In the genomic region with DNA sequence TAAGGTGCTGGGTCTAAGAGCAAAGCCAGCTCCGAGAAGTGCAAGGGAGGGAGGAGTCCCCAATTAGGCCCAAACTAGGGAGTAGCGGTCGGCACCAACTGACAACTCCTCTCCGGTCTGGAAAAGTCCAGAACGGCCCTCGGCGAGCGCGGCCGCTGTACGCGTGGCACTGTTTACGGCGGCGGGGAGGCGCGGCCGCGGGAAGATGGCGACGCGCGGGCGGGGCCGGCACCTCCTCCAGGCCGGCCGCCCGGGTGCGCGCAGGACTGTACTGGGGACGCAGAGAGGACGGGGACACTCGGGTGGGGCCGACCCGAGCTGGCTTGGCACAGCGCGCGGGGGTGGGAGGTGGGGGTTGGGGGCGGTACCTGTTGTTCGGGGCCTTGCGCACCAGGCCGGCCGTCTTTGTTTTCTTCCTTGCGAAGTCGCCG, we compare ENCODE assay signal across 8 mouse cellular contexts. TPM values are rescaled to one million over a fixed set of nuclear protein-coding genes. Genes with fewer than 3 reads are reported as not detected.
DNase-seq lines count a peak whose midpoint lies in the region; ATAC-seq lines count a peak whose summit lies in the region.

No protein-coding gene starts in this region.

- ATAC-seq in erythroblast, adult 5-6 weeks (replicated peaks; ENCODE audit: low FRiP score, poor library complexity, severe bottlenecking): peak; percentile 34
- 0 out of 2 replicates have a peak, but pooled peaks have one; percentile 6 for ATAC-seq in megakaryocyte progenitor cell, adult 5-6 weeks (replicated peaks; ENCODE audit: poor library complexity)
- no peak for ATAC-seq in frontal cortex, adult (ENCODE audit: low TSS enrichment)

- intact Hi-C loops in heart, postnatal 10 days (cut with DNase I): no loop called here

- peak; percentile 61 for DNase-seq in CD4-positive helper T cell, adult 2 months (ENCODE audit: low read depth, low spot score)
- peak; percentile 63 to 71 for DNase-seq in adrenal gland, adult 18-20 months (ENCODE audit: low spot score in 2 of 2)
- peak; percentile 68 to 73 for DNase-seq in heart, postnatal 10 days
- DNase-seq in kidney, postnatal 4 days: peak; percentile 72 to 82
- DNase-seq in spleen, postnatal 10 days (ENCODE audit: low spot score in 2 of 2): peak; percentile 49 to 72

RNA-seq across cellular contexts. Expression of a gene that starts 0.5 kb away (rescaled TPM):
- total RNA-seq in adrenal gland, adult 18-20 months (2021): 100 to 1,000 TPM; 108 to 114 TPM
- total RNA-seq in erythroblast, adult 5-6 weeks (2015; ENCODE audit: low replicate concordance): 7.7 and 10.6 TPM in 2 replicates
- 3.8 and 5.4 TPM in 2 replicates for total RNA-seq in erythroblast, adult 5-6 weeks (2017; ENCODE audit: low replicate concordance)
- 100 to 1,000 TPM; 109 to 119 TPM for total RNA-seq in heart, postnatal 10 days (2021)
- 14.7 and 17.4 TPM in 2 replicates for total RNA-seq in megakaryocyte progenitor cell, adult 5-6 weeks (2015)
- total RNA-seq in megakaryocyte progenitor cell, adult 5-6 weeks (2017): 20.1 and 21.0 TPM in 2 replicates

RNA-seq across cellular contexts. Expression of a gene that starts 17.6 kb away (rescaled TPM):
- 1 to 10 TPM; 8.3 to 9.3 TPM for total RNA-seq in adrenal gland, adult 18-20 months (2021)
- total RNA-seq in erythroblast, adult 5-6 weeks (2015; ENCODE audit: low replicate concordance): 18.2 and 44.4 TPM in 2 replicates
- total RNA-seq in erythroblast, adult 5-6 weeks (2017; ENCODE audit: low replicate concordance): 45.2 and 58.7 TPM in 2 replicates
- 1 to 10 TPM; 6.9 to 7.4 TPM for total RNA-seq in heart, postnatal 10 days (2021)
- 90.0 and 96.2 TPM in 2 replicates for total RNA-seq in megakaryocyte progenitor cell, adult 5-6 weeks (2015)
- 108 and 158 TPM in 2 replicates for total RNA-seq in megakaryocyte progenitor cell, adult 5-6 weeks (2017)

RNA-seq across cellular contexts. Expression of a gene that starts 17.7 kb away (rescaled TPM):
- total RNA-seq in adrenal gland, adult 18-20 months (2021): 10 to 100 TPM; 15.5 to 26.2 TPM
- total RNA-seq in erythroblast, adult 5-6 weeks (2015; ENCODE audit: low replicate concordance): 1.5 and 5.0 TPM in 2 replicates
- 1.3 and 1.7 TPM in 2 replicates for total RNA-seq in erythroblast, adult 5-6 weeks (2017; ENCODE audit: low replicate concordance)
- 1 to 10 TPM; 2.1 to 5.4 TPM for total RNA-seq in heart, postnatal 10 days (2021)
- 1.7 and 2.1 TPM in 2 replicates for total RNA-seq in megakaryocyte progenitor cell, adult 5-6 weeks (2015)
- total RNA-seq in megakaryocyte progenitor cell, adult 5-6 weeks (2017): 1.2 and 2.5 TPM in 2 replicates

Comparison
In these comparisons a context has a peak if more than half of its experiments do, and no peak if none do; other contexts are left out.
1. RNA of a gene that starts 0.5 kb away (total RNA-seq): 109 to 119 TPM in heart, postnatal 10 days and 108 to 114 TPM in adrenal gland, adult 18-20 months; 14.7 to 21.0 TPM in megakaryocyte progenitor cell, adult 5-6 weeks and 3.8 to 10.6 TPM in erythroblast, adult 5-6 weeks; every median in the first group is over 4 times any median in the second.
2. Peak in every context shown above with its lines, with median percentiles within 50 percentile points of each other: DNase-seq.